Mouse (Mus musculus) lung, adult 18-20 months (tissue): ENCODE results near the gene 2900026A02Rik.
A peak's percentile ranks its signal among the peaks of the same experiment; 100 is the strongest.

Experiments used
- DNase-seq, 2 experiments: peaks; one replicate each; pipeline ENCODE4 v3.0.0; 2022; ENCODE audit warnings: mixed read lengths in 2 of 2

Gene 2900026A02Rik

DNA sequence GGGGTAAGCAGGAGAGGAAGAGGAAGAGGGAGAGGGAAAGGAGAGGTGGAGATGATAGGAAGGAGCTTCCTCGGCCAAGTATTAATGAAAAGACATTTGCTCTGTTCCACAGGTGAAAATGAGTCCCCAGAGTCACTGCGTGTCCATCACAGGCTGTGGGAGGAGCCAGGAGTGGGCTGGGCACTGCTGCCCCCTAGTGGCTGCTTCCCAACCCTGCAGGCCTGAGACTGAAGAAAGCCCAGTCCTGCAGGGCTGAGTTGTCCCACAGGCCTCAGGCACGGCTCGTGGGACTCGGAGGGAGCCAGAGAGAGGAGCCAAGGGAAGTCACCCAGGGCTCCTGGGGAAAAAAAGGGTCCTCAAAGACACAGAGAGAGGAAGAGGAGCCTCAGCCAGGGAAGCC is 47.7 kb downstream of the 2900026A02Rik start:
- DNase-seq = peak; percentile 60 to 71

DNA sequence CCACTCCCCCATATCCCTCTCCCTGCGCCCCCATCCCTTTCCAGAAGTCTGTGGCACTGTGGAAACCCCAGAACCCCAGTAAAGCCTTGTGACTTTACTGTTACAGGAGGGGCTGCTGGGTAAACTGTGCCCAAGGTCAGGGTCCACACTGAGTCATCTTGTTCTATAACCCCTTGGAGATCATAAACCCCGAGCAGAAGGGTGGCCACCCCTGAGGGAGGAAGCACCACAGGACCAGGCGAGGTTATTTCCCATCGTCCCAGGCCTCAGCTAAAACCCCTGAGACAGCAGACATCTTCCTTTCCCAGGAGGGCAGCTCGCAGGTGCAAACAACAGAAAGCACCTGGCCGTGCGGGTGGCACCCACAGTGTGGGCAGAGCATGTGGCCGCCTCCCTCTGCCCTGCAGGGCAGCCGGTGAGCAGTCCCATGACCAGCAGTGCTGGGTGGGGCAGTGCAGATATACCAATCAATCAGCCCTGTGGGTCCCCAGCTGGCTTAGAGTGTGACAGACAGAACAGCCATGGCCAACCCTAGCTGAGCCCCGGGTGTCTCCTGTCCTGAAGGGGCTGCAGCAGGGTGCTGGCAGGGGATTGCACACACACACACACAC is 49.0 kb downstream of the 2900026A02Rik start:
- no peak for DNase-seq

DNA sequence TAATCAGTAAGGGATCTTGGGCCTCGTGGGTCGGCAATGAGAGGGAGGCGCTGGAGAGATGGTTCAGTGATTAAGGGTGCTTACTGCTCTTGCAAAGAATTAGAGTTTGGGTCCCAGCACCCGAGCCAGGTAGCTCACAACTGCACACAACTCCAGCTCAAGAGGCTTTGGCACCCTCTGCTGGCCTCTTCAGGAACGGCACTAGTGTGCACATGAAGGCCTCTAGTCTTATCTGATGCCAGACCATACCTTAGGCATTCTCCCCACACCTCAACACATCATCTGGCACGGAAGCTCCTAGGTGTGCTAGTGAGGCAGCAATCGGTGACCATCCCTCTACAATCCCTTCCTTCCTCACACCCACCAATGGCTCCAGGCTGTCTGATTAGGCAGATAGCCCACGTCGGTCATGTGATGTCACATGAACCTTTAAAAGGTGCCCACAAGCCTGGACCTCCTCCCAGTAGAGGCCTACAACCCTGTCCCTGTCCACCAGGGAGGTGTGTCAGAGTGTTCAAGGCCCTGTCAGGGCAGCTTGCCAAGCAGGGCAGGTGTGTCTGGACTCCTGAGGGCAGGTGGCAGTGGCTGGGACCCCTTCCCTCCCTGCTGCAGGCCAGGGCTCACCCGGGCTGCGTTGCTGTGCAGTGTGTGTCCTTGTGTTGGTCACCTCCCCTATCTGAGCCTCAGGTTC is 50.8 kb downstream of the 2900026A02Rik start:
- no peak for DNase-seq

DNA sequence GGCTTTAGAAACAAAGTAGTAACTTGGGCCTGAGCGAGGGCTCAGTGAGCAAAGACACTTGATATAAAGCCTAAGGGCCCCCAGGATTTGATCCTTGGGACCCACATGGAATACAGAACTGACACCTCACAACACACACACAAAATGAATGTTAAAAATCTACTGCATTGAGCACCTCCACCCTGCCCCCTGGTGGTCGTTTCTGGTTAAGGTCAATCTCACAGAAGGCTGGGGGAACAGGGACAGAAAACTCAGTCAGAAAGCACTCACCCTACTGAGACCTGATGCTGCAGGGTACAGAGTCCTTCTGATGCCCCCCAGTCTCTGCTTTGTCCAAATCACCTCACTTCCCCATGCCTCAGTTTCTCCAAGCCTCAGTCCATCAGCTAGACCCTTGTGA is 53.3 kb downstream of the 2900026A02Rik start:
- DNase-seq = peak in 1 of 2 experiments; percentile 28

DNA sequence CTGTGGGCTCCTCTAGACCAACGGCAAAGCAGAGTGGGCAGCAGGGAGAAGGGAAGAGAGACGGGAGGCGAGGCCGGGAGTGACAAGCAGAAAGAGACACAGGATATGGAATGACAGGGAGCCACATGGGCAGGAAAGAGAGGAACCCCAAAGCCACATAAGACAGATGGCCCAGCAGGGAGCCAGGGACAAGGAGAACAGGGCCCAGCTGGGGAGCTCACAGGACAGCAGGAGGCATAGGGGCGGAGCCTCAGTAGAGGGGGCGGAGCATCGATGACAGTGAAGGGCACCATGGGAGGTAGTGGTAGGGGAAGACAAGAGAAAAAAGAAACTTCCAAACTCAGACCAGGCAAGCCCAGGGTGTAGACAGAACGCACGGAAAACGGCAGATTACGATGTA is 55.6 kb downstream of the 2900026A02Rik start:
- no peak for DNase-seq

GRCm38 (mm10) chr5:113164873-113165441 is 56.1 kb downstream of the 2900026A02Rik start:
- DNase-seq = peak; percentile 83 to 88

DNA sequence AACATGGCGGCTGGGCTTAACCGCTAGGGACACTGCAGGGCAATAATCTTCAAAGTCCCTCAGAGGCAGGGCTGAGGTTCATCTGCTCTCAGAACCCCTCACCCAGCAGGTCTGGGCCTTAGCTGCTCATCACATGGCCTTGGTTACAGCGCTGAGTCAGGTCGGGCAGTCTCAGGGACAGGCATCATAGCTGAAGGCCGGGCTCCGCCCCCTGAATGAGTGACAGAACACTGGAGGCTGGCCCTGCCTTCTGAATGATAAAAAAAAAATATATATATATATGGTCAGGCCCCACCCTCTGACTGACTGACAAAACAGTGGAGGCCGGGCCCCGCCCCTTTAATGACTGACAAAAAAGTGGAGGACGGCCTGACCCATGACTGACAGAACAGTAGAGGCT is 56.6 kb downstream of the 2900026A02Rik start:
- no peak for DNase-seq

- no peak for DNase-seq
Observed at GRCm38 (mm10) chr5:113163116-113163515, 57.9 kb downstream of the 2900026A02Rik start.

GRCm38 (mm10) chr5:113162699-113163098 is 58.3 kb downstream of the 2900026A02Rik start:
- no peak for DNase-seq

DNA sequence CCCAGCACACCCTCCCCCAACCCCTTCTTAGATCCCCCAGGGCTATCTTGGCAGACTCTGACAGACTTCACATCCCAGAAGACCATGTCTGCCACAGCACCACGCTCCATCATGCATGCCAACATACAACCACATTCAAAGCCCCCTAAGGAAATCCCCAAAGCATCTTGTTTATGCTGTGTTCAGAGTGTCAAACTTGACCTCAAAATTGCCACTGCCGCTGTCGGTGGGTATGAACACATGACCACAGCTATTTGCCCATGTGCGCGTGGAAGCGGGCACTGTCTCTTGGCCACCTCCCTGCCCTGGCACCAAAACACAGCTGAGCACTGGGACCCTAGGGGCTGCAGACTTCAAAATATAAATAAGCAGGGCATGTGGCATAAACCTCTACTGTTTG is 59.5 kb downstream of the 2900026A02Rik start:
- DNase-seq = no peak

GRCm38 (mm10) chr5:113160320-113160719 is 60.7 kb downstream of the 2900026A02Rik start:
- no peak for DNase-seq

DNA sequence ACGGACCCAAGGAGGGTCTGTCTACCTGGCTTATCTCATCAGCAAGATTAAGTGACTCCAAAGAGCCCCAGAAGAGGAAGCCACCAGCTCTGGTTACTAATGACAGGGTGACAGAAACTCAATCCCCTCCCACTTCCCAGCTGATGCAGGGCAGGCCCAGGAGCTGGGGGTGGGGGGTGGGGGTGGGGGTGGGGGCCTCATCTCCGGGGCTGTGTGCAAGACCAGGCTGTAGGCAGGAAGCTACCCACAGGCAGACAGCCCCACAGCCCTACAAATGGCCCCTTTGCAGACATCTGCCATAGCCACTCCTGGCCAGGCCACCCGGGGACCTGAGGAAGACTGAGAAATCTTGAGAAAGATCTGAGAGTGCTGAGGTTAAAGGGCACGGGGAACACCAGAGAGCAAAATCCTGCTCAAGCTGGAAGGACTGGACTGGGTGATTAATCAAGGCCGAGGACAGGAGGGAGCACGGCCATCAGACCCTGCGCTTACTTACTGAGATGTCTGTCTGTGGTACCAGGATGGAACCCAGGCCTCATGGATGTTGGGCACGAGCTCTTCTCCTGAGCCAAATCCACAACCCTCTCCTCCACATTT is 62.2 kb downstream of the 2900026A02Rik start:
- no peak for DNase-seq

- DNase-seq = peak in 1 of 2 experiments; percentile 46
Observed at GRCm38 (mm10) chr5:113157588-113157987, 63.4 kb downstream of the 2900026A02Rik start.

DNA sequence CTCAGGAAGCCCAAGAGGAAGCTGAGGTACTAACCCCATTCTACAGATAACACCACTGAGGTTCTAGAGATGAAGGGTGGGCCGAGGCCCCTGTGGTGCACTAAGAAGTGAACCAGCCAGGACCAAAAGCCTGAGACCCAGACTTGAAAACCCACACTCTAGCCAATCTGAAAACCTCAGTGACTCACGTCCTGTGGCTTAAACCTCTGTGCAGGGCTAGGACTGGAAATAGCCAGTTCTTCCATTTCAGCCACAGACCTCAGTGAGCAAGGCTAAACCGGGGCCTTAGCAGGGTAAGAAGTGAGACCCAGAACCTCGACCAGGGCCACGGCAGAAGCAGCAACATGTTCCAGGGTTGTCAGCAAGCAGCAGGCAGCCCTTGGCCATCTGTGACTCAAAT is 64.0 kb downstream of the 2900026A02Rik start:
- DNase-seq = no peak

- peak; percentile 74 to 75 for DNase-seq
Observed at GRCm38 (mm10) chr5:113155133-113155532, 65.9 kb downstream of the 2900026A02Rik start.

- peak in 1 of 2 experiments; percentile 54 for DNase-seq
Observed at GRCm38 (mm10) chr5:113154441-113154840, 66.6 kb downstream of the 2900026A02Rik start.

GRCm38 (mm10) chr5:113153508-113153830 is 67.6 kb downstream of the 2900026A02Rik start:
- DNase-seq = no peak

GRCm38 (mm10) chr5:113152663-113153507 is 68.2 kb downstream of the 2900026A02Rik start:
- peak in 1 of 2 experiments; percentile 69 for DNase-seq

DNA sequence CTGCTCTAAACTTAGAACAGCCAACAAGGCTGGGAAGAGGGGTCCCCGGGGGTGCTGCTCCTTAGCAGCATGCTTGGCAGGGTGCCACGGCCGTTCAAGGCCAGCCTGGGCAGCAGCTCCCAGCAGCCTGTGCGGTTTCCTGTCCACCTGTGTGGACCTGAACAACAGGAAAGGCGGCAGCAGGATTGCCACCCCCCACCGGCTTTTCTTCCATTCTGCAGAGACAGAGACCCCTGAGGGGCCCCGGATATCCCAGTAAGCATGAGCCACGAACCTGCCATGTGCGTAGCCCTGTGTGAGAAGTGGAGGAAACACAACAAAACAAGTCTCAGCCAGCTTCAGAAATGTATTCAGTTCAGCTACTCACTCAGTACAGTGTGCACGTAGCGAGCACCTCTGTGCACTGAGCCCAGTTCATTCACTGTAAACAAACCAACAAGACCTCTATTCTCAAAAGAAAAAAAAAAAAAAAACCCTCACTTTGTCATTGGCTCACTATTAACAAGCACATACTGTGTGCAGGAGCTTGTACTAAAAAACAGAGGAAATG is 69.4 kb downstream of the 2900026A02Rik start:
- peak in 1 of 2 experiments; percentile 24 for DNase-seq

GRCm38 (mm10) chr5:113150871-113151553 is 70.0 kb downstream of the 2900026A02Rik start:
- peak in 1 of 2 experiments; percentile 23 for DNase-seq

- DNase-seq = no peak
Observed at GRCm38 (mm10) chr5:113149052-113149451, 72.0 kb downstream of the 2900026A02Rik start.

- DNase-seq = no peak
Observed at GRCm38 (mm10) chr5:113147994-113148471, 73.0 kb downstream of the 2900026A02Rik start.
